Mouse (Mus musculus): ENCODE data around the gene Plac8.
A peak's percentile ranks its signal among the peaks of the same experiment; 100 is the strongest.

Plac8 gene

DNA sequence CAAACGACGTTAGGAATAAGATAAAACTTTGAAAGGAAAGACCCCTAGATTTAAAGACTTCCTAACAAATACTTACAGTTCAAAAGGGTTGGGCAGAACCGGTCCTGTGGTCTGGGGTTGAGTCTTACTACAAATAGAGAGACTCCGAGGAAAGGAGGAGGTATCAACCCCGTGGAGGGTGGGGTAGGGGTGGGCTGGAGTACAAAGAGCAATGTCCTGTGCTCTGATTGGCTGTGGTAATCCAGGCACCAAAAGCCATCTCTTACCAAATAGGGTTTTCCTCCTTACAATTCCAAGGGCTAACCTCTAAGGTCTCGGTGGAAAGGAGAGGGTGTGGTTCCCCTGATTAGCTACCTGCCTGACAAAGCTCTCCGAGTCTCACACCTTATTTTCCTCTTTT lies at the start of gene Plac8:
Gene Plac8, minus strand, starts transcription at position 177 of the 400 bp plus-strand sequence.
- DNase-seq (ENCODE audit: low spot score) = no peak

DNA sequence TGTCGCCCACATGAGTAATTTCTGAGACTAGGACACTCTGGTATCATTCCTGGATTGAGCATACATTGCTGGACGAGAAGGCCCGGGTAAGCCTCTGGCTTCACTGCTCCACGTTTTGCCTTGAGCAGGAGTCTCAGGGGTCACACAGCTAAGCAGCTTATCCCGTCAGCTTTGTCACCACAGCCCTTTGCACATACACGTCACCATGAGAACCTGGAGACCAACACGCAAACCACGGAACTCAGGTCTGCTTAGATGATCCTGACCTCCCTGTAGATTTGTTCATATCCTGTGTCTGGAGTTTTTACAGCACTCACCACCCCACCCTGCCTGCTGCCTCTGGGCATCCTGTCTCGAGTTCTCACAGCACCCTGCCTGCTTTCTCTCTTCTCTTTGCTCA lies 48.9 kb upstream of the Plac8 start:
- DNase-seq (ENCODE audit: low spot score) = no peak

DNA sequence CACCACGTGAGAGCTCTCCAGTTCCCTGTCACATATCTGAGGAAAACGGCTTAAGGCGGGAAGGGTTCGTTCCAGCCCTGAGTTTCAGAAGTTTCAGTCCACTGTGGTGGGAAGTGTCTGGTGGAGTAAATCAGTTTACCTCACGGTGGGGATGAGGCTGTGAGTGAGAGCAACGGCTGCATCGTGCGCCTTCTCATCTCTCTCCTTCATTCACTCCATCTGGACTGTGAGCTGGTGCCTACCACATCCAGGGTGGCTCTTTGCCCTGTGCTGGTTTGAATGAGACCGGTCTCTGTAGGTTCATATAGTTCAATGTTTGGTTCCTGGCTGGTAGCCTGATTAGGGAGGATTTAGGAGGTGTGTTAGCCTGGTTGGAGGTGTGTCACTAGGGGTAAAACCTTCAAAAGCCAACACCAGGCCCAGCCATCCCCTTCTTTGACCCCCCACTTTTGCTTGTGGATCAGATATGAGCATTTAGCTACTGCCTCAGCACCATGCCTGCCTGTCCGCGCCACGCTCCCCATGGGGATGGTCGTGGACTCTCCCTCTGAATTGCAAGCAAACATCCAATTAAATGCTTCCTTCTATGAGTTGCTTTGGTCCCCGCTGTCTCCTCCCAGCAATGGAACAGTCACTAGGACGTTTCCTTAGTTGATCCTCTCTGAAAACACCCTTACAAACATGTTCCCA lies 47.7 kb upstream of the Plac8 start:
- DNase-seq (ENCODE audit: low spot score) = no peak

DNA sequence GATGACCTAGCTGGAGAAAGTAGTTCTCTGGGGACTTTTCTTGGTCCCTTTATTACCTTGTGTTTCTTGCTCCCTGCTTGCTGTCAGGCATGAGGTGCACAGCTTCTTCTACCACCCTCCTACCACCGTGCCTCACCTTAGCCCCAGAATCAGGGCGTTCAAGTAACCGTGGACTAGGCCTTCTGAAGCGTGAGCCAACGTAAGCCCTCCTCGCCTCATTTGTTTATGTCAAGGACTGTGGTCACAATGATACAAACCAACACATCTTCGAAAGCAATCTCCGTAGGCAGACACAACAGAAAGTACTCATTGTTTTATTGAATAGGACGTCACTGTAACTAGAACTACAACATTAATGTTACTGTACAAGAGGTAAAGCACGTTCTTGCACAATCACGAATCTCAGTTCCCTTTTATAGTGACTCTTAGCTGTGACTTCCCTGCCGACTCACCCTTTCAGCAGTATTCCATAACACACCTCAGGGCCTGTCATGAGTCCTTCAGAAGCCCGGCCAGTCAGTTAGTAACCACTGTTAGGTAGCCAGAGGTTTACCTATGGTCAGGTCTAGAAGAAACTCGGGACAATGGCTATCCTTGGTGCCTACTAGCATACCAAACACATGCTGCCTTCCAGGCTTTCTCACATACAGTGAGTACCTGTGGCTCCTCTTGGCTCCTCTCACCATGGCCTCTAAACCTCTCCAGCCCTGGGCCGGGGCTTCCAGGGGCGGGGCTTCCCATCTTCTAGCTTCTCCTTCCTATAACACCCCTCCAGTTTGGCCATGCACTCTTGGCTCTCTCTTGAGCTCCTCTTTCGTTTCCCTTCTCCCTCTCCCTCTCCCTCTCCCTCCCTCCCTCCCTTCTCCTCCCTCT lies 42.1 kb upstream of the Plac8 start:
- no peak for DNase-seq (ENCODE audit: low spot score)

DNA sequence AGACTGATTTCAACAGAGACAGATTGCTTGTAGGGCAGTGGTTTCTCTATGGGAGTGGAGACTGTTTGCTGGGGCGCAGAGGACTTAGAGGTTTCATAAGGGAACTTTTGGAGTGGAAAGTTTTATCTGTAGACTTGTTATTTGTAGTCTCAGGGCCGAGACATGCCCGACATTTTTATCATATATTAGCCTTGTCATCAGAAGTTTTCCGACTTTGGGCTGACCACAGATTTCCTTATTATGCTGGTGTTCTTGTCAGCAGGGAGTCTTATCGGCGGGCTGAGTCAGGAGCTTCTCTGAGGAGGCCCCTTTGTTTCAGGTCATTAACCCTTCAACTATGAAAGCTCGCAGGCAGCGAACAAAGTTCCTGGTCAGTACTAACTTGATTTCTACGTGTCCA lies 35.8 kb upstream of the Plac8 start:
- no peak for DNase-seq (ENCODE audit: low spot score)

DNA sequence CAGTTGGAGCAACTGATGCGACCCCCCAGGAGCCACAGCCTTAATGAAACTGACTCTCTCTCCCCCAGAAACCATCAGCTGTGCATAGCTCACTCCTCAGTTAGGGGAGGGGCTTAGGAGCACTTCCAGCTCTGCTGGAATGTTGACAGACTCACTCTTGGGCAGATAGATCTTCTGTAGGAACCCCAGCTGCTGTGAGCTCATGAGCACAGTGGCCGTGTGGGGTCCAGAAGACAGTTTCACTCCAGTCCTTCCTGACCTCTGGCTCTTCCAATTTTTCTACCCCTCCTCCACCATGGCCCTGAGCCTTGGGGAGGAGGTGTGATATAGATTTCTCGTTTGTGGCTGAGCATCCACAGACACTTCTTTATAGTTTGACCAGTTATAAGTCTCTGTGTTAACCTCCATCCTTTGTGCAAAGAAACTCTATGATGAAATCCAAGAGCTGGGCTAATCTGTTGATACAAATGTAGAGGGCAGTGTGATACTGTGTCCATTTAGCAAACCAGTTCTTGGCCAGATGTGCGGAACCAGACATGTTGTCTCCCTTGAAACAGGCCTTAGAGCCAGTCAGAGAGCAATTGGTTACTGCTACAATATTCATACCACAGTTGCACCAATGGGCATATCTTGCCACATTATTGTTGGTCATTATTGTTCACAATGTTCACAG lies 35.2 kb upstream of the Plac8 start:
- no peak for DNase-seq (ENCODE audit: low spot score)

DNA sequence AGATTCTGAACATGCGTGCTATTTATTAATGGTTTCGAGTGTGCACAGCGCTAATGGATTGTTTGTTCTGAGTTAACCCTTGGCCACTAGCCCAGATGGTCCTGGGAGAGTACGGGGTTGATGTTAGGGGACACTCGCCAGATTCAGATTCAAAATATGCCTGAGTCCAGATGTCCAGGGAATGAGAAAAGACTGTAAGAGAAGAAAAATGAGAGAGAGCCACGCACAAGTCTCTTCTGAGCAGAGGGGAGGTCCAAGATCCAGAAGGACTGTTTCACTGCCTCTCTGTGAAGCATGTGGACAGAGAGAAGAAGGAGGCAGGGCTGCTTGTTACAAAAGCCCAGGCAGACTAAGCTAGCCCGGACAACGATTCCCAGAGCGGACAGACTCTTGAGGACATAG lies 33.8 kb upstream of the Plac8 start:
- no peak for DNase-seq (ENCODE audit: low spot score)

DNA sequence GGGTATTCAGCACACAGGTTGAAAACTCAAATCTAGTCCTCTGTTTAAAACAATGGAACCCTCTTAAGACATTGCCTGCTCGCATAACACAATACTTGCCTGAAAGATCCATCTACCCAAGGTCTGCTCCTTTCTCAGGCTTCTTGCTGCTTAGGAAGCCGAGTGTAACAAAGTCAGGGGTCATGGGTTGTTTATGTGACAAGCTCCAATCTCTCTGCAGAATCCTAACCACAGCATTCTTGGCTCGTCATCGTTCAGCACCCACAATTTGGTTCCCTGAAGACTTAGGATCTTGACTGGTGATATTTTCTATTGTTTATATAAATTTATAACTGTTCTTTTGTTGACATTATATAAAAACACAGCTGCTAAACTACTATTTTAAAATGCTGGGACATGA lies 32.0 kb upstream of the Plac8 start:
- DNase-seq (ENCODE audit: low spot score) = no peak

DNA sequence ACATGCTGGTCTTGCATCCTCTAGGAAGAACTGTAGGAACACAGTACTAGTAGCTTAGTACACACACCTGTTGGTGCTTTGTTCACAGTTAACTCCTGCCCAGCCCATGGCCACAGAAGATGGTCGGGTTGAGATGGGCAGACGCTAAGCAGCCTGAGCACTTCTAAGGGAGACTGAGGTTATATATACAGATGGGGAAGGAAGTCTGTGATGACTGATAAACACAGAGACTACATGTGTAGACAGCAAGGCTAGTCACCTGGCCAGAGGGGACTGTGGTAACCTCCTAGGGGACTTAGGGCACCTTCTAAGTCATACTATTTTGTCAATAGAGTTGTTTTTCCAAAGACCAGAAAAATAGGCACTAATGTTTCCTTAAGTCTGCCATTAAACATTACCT lies 29.8 kb upstream of the Plac8 start:
- DNase-seq (ENCODE audit: low spot score) = no peak

DNA sequence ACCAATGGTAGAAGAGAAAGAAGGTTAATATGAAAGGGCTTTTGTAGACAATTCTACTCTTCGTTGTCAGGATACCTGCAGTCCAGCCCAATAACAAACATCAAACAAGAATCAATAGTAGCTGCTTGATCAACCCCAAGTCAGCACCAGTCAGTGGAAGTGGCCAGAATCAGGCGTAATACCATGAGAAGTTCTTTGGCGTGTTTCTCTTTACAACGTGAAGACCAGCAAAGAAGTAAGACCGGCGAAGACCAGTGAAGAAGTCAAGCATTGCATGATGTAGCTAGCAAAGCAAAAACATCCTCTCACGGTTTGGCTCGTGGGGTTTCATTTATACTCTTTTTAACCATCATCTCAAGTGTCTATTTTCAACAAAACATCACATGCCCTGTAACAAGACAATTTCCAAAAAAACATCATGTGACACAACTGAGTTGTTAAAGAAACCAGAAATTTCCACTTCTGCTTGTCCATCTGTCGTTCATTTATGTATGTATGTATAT lies 27.0 kb upstream of the Plac8 start:
- DNase-seq (ENCODE audit: low spot score) = no peak

DNA sequence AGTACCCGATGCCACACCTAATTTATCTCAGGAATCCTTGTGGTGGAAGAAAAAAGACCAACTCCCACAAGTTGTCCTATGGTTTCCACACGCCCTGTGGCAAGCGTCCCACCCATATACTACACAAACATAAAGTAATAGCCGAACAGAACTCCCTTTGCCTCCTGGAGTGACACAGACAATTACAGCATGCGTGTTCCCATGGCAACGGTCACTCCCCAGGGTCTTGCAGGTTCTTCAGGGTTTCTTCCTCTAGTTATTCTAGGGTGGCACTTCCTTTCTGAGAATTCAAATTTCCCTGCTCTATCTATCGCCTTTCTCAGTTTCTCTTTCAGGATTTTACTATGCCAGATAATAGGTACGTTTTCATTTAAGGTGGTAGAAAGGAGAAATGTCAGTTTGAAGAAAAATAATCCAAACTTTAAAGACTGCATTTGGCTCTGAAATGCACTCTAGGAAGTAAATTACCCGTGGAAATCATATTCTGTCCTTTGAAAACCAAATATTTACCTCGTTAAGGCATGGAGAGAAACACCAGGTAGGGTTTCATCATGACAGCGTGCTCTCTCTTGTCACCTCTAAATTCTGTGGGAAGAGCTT lies 25.9 kb upstream of the Plac8 start:
- DNase-seq (ENCODE audit: low spot score) = peak; percentile 66

DNA sequence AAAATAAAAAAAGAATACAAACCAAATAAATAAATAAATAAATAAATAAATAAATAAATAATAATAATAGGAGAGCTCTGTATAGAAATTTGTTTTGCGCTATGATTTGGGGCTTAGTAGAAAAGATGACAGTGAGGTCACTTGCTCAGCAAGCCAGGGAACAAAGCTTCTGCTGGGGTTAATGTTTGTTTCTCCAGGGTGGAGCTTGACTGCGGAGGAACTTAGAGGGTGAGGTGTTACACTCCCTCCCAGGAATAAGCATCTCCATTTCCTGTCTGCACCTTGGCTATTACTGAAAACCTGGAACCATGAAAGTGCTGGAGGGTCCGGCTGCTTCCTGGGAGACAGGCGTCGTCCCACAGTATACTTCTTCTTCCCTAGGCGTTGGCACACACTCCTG lies 24.0 kb upstream of the Plac8 start:
- no peak for DNase-seq (ENCODE audit: low spot score)

DNA sequence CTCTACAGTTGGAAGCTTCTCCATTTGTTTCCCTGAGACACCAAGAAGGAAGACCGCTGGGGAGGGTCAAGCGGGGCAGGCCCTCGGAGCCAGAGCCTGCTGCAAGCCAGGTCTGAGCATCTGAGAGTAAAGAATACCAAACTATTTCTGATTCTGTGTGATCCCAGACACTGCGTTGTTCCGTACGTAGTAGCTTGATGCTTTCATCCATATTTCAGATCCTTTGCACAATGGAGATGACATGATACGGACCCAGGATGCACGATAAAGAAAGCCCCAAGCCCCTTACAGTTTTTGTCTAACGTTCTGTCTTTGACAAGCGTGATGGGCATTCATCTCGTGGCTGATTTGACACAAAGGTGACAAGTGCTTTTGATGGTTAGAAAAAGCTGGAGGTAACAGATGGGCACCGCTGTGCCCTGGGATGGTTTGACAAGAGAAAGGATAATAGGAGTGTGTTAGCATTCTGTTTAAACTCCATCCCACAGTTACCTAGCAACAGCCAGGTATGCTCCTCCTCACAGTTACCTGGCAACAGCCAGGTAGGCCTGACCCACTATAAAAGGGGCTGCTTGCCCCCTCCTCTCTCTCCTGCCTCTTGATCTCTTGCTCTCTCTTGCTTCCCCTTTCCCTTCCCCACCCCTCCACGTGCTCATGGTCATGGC lies 22.9 kb upstream of the Plac8 start:
- no peak for DNase-seq (ENCODE audit: low spot score)

DNA sequence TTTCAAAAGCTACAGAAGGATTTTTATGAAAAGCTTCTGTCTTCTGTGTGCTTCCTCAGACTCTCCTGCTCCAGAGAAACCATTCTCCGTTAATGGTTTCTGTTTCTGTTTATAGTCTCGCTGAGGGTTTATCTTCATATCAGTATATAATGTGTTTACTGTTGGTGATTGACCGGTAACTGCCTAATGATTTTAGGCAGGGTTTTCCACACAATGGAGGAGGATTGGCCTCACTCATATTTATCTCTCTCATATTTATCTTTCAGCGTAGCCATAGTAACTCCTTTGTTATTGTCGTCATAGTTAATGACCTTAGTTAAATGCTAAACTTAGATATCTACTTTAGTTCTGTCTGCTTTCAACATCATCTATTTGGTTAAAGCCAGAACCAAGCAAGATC lies 18.5 kb upstream of the Plac8 start:
- no peak for DNase-seq (ENCODE audit: low spot score)

DNA sequence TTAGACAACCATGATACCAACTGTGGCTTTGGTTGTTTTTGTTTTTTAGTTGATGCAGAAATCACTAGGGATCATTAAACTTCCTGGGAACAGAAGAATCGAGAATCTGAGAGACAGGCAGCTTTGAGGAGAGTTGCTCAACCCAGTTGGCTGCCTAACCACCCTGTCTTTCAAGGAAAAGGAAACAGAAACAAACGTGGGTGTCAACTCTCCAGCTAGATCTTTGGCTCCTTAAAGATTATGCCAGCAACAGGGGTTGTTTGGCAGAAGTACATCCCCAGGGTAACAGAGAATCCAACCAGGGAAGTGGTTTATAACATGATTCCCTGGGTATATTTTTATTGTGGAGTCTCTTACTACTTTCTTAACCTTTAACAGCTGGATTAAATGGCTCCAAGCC lies 15.6 kb upstream of the Plac8 start:
- DNase-seq (ENCODE audit: low spot score) = no peak

DNA sequence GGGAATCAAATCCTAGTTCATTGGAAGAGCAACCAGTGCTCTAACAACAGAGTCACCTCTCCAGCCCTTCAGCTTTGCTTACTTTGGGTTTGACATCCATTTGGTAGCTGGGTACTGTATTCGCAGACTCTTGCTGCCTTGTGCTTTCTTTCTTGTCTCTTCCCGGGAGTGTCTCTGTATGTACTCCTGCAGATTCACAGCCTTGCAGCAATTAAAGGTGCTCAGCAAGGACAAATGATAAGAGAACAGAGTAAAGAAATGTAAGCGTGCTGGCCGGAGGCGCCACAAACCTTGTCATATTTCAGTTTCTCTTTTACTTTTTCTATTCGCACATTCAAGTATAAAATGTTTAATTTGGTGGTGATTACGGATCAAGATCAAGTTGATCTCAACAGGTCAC lies 15.1 kb upstream of the Plac8 start:
- DNase-seq (ENCODE audit: low spot score) = no peak

DNA sequence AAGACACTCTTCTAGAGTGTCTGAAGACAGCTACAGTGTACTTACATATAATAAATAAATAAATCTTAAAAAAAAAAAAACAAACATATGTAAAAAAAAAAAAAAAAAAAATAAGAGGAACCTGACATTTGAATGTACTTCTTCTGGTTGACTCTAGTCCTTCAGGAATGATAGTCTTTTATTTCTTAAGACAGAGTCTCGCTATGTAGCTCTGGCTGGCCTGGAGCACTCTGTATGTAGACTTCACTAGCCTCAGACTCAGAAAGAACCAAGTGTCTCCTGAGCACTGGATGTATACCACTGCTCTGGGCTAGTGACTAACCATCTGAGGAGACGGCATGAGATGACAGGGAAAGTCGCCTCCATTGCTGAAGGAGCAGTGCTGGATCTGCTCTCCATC lies 13.6 kb upstream of the Plac8 start:
- DNase-seq (ENCODE audit: low spot score) = no peak

DNA sequence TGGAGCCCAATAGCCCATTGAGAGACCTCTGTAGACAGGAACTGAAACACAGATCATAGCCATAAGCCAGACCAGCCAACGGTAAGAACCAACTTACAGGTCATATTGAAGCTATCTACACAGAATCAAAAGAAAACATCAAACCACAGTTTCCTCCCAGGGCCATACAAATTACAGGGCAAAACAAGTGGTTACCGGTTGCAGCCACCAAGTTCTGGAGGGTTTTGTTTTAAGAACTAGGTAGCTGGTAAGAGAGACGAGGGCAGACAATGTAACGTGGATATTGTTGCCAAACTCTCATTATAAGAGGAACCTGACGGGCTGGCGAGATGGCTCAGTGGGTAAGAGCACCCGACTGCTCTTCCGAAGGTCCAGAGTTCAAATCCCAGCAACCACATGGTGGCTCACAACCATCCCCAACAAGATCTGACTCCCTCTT lies 13.2 kb upstream of the Plac8 start:
- DNase-seq (ENCODE audit: low spot score) = peak; percentile 49

DNA sequence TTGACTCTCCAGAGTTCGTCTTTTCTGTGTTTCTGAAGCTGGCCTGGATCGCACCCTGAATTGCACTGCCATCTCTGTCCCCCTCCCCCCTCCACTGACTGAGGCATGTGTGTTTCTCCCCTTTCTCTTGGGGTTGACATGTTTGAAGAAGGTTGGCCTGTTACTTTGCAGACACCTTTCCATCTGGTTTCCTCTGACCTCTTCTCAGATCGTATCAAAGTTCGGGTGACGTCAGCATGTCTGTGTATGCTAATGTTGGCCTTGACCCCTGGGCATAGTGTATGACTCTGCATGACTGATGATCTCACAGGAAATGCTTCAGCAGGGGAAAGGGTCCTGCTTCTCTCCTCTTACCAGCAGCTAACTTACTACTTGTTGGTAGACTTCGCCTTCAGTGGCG lies 11.0 kb upstream of the Plac8 start:
- DNase-seq (ENCODE audit: low spot score) = no peak

DNA sequence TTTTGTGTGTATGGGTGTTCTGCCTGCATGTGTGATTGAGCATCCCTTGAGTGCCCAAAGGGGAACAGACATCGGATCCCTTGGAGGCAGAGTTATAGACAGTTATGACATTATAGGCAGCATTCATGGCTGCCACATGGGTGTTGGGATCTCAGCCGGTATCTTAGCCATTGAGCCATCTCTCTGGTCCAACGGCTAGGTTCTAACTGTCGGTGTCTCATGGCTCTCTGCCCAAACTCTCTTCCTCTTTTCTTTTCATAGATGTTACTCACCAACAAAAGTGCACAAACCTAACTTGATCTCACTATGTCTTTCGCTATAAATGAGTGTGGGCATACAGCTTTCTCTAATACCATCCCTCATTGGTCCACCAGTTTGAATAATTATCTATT lies 10.4 kb upstream of the Plac8 start:
- DNase-seq (ENCODE audit: low spot score) = no peak

DNA sequence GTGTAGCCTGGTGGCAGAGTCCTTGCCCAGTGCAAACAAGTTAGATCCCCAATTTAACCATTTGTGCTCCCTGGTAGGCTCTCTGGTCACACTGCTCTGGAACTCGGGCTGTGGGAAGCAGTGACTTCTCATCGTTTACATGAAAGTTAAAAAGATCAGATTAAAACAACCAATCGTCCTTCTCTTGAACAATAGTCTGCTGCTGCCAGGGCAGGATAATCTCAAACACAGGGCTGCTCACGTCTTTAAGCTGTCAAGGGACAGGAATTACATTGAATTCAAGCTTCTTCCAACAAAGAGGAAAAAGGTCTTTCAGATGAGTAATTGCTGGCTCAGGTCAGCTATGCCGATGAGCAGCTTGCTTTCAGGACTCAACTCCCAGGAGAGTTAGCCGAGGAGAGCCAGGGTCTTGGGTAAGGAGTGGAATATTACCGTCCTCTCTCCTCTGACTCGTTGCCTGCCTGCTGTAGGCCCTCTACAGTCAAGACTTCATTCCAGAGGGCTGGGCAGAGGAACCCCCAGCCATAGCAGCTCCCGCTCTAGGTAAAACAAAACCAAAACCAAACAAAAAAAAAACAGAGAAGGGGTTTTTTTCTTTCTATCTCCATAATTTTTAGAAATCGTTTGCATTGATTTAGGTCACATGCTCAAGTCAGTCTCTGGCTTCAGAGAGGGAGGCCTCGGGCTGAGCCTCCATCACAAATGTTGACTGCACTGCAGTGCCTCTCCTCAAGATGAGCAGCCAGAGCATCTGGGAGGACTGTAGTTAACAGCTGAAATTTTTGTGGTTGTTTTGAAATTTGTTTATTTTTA lies 9.8 kb upstream of the Plac8 start:
- DNase-seq (ENCODE audit: low spot score) = no peak
